Mouse (Mus musculus) lung, postnatal 0 days (tissue): Measurements from ENCODE around the gene Kcna5. TPM values are rescaled to one million over a fixed set of nuclear protein-coding genes. Genes with fewer than 3 reads are reported as not detected.

Experiments
- ATAC-seq: fragments of 200-750 bp; cut with Nextera tagmentation; 2 replicates; pipeline ENCODE4 v1.8.0; 2017; ENCODE audit warnings: moderate library complexity
- DNase-seq: peaks from one replicate; pipeline ENCODE4 v3.0.0-alpha.2; 2016; ENCODE audit warnings: low spot score
- H3K27ac ChIP-seq: fragments of 300-500 bp; sonication (generic); 2 replicates; pipeline ENCODE4 v1.5.1; 2014; ENCODE audit warnings: antibody characterized with exemption, mild to moderate bottlenecking, low read length, mixed read lengths
- H3K27me3 ChIP-seq: fragments of 300-500 bp; sonication (generic); replicated peaks from 2 replicates; pipeline ENCODE4 v1.6.1; 2014; ENCODE audit warnings: low read length, mixed read lengths; ENCODE audit not compliant: insufficient read depth
- H3K36me3 ChIP-seq: fragments of 300-500 bp; sonication (generic); 2 replicates; pipeline ENCODE4 v1.6.1; 2014; ENCODE audit warnings: low read length, mixed read lengths; ENCODE audit not compliant: insufficient read depth
- H3K4me1 ChIP-seq: fragments of 300-500 bp; sonication (generic); 2 replicates; pipeline ENCODE4 v1.6.1; 2014; ENCODE audit warnings: antibody characterized with exemption, low read depth, low read length, mixed read lengths; ENCODE audit not compliant: insufficient read depth
- H3K4me2 ChIP-seq: fragments of 300-500 bp; sonication (generic); replicated peaks from 2 replicates; pipeline ENCODE4 v1.6.1; 2014; ENCODE audit warnings: low read depth, mild to moderate bottlenecking, low read length, moderate library complexity, mixed read lengths
- H3K4me3 ChIP-seq: fragments of 300-500 bp; sonication (generic); 2 replicates; pipeline ENCODE4 v1.5.1; 2014; ENCODE audit warnings: low read depth, low read length
- H3K9ac ChIP-seq: fragments of 300-500 bp; sonication (generic); replicated peaks from 2 replicates; pipeline ENCODE4 v1.6.1; 2014; ENCODE audit warnings: low read depth, mild to moderate bottlenecking
- H3K9me3 ChIP-seq: fragments of 300-500 bp; sonication (generic); 2 replicates; pipeline ENCODE4 v1.6.1; 2016; ENCODE audit warnings: low read length, mixed read lengths
- CTCF ChIP-seq: IDR thresholded peaks from 2 replicates; pipeline ENCODE4 v1.5.1; 2016; ENCODE audit warnings: antibody characterized with exemption, mild to moderate bottlenecking
- EP300 ChIP-seq: IDR thresholded peaks from 2 replicates; pipeline ENCODE4 v1.6.1; 2016; ENCODE audit warnings: antibody characterized with exemption, mild to moderate bottlenecking, control low read depth
- WGBS: fragments of 180-500 bp; shearing (Covaris S2); extraction: QIAGEN DNeasy Blood & Tissue Kit; methylation state at CpG from one replicate; pipeline ENCODE4 v1.1.7; 2014; 5-methylcytosine and 5-hydroxymethylcytosine counted together
- polyA plus RNA-seq: library from polyadenylated mRNA; unstranded; fragments of >200 nt; fragmentation: Nextera tagmentation; extraction: Ambion mirVana; gene quantifications from 2 replicates; pipeline ENCODE4 v1.2.1, GENCODE M21; 2015

Kcna5 gene
- polyA plus RNA-seq, 1 experiment from 2014 or later: 1.5 TPM

GRCm38 (mm10) chr6:126531306-126531705, 3.9 kb downstream of the Kcna5 start:
- Histone ChIP-seq H3K27ac (no peak overlapping the region), H3K36me3 (no peaks in the 10 kb centered on the region), H3K9me3 (no peaks in the 10 kb centered on the region), H3K4me2 (no peak overlapping the region), H3K9ac (no peak overlapping the region), H3K4me1 (no peaks in the 10 kb centered on the region), H3K27me3 (no peaks in the 10 kb centered on the region; the same call in 1 of the 2 replicates), H3K4me3 (no peak overlapping the region)
- no peak for ATAC-seq
- no peak for DNase-seq
- WGBS: 76% methylated on average over 4 of the region's 4 CpGs
- TF ChIP-seq EP300 (no peak), CTCF (no peak)

GRCm38 (mm10) chr6:126530019-126530418, 5.2 kb downstream of the Kcna5 start:
- H3K36me3 ChIP-seq: no peaks in the 10 kb centered on the region
- WGBS: 66% methylated on average over 3 of the region's 3 CpGs

GRCm38 (mm10) chr6:126514720-126515119, 20.5 kb downstream of the Kcna5 start:
- no peaks in the 10 kb centered on the region for H3K27me3 ChIP-seq
- H3K4me1 ChIP-seq: no peaks in the 10 kb centered on the region
- H3K4me3 ChIP-seq: no peak overlapping the region
- H3K27ac ChIP-seq: no peak overlapping the region
- no peaks in the 10 kb centered on the region for H3K36me3 ChIP-seq
- DNase-seq (no peak), ATAC-seq (no peak)
- H3K4me2 ChIP-seq: no peak overlapping the region
- H3K9ac ChIP-seq: no peak overlapping the region
- no peaks in the 10 kb centered on the region for H3K9me3 ChIP-seq
- TF ChIP-seq EP300 (no peak), CTCF (no peak)
- 12% methylated on average over 10 of the region's 10 CpGs for WGBS

More at GRCm38 (mm10) chr6:126530019-126530418, 5.2 kb downstream of the Kcna5 start:
- DNase-seq (no peak), ATAC-seq (no peak)
- Histone ChIP-seq H3K9me3 (no peaks in the 10 kb centered on the region), H3K4me3 (no peak overlapping the region), H3K27me3 (no peaks in the 10 kb centered on the region; the same call in 1 of the 2 replicates), H3K9ac (no peak overlapping the region), H3K4me1 (no peaks in the 10 kb centered on the region), H3K27ac (no peak overlapping the region), H3K4me2 (no peak overlapping the region)
- TF ChIP-seq CTCF (no peak), EP300 (no peak)

- WGBS: 74% methylated on average over 3 of the region's 3 CpGs
- no peak overlapping the region for H3K9ac ChIP-seq
Measured at GRCm38 (mm10) chr6:126513714-126514248, 21.4 kb downstream of the Kcna5 start.

GRCm38 (mm10) chr6:126513154-126513553, 22.1 kb downstream of the Kcna5 start:
- 82% methylated on average over 3 of the region's 3 CpGs for WGBS

More at GRCm38 (mm10) chr6:126513714-126514248, 21.4 kb downstream of the Kcna5 start:
- no peak overlapping the region for H3K4me3 ChIP-seq
- H3K4me2 ChIP-seq: no peak overlapping the region
- no peaks in the 10 kb centered on the region for H3K9me3 ChIP-seq
- DNase-seq (no peak), ATAC-seq (no peak)
- H3K4me1 ChIP-seq: no peaks in the 10 kb centered on the region
- no peaks in the 10 kb centered on the region for H3K36me3 ChIP-seq
- H3K27ac ChIP-seq: no peak overlapping the region
- H3K27me3 ChIP-seq: no peaks in the 10 kb centered on the region
- TF ChIP-seq CTCF (no peak), EP300 (no peak)

GRCm38 (mm10) chr6:126508671-126509070, 26.5 kb downstream of the Kcna5 start:
- H3K4me2 ChIP-seq: no peak overlapping the region
- no peak overlapping the region for H3K27ac ChIP-seq
- ATAC-seq (no peak), DNase-seq (no peak)
- H3K27me3 ChIP-seq: no peaks in the 10 kb centered on the region
- no peaks in the 10 kb centered on the region for H3K9me3 ChIP-seq
- no peaks in the 10 kb centered on the region for H3K36me3 ChIP-seq
- WGBS: 74% methylated on average over 6 of the region's 6 CpGs
- H3K4me3 ChIP-seq: no peak overlapping the region
- TF ChIP-seq CTCF (no peak), EP300 (no peak)
- no peaks in the 10 kb centered on the region for H3K4me1 ChIP-seq
- no peak overlapping the region for H3K9ac ChIP-seq

More at GRCm38 (mm10) chr6:126513154-126513553, 22.1 kb downstream of the Kcna5 start:
- Histone ChIP-seq H3K4me3 (no peak overlapping the region), H3K9me3 (no peaks in the 10 kb centered on the region), H3K4me1 (no peaks in the 10 kb centered on the region), H3K9ac (no peak overlapping the region), H3K27ac (no peak overlapping the region), H3K27me3 (no peaks in the 10 kb centered on the region), H3K36me3 (no peaks in the 10 kb centered on the region), H3K4me2 (no peak overlapping the region)
- DNase-seq (no peak), ATAC-seq (no peak)
- peak; percentile 55 for TF ChIP-seq CTCF
- TF ChIP-seq EP300: no peak

GRCm38 (mm10) chr6:126503920-126504319, 31.3 kb downstream of the Kcna5 start:
- H3K27me3 ChIP-seq: no peaks in the 10 kb centered on the region
- no peaks in the 10 kb centered on the region for H3K36me3 ChIP-seq
- H3K4me3 ChIP-seq: no peak overlapping the region
- H3K4me2 ChIP-seq: no peak overlapping the region
- TF ChIP-seq CTCF (peak; percentile 49), EP300 (no peak)
- WGBS: 75% methylated on average over 8 of the region's 8 CpGs
- no peak overlapping the region for H3K27ac ChIP-seq
- no peak for ATAC-seq
- DNase-seq: no peak
- no peaks in the 10 kb centered on the region for H3K4me1 ChIP-seq
- no peak overlapping the region for H3K9ac ChIP-seq
- no peaks in the 10 kb centered on the region for H3K9me3 ChIP-seq
